Mouse (Mus musculus) erythroblast, adult 5-6 weeks (primary cell): Measurements from ENCODE around the gene Tmem200a. TPM values are rescaled to one million over a fixed set of nuclear protein-coding genes. Genes with fewer than 3 reads are reported as not detected.
"Not testable (repeated sequence)": the region's sequence is repeated elsewhere in the genome, so short reads cannot be mapped to it uniquely, and the experiment has no call there.

Experiments used
- ATAC-seq: replicated peaks from 2 replicates; pipeline ENCODE4 v1.8.0; 2016; ENCODE audit warnings: moderate number of reproducible peaks, mild to moderate bottlenecking, moderate TSS enrichment, inconsistent platforms; ENCODE audit not compliant: poor library complexity, low FRiP score, severe bottlenecking
- total RNA-seq, 2 experiments: library from RNA; stranded (forward) in 1 of 2; stranded (reverse) in 1 of 2; fragments of 150-400 nt in 1 of 2; fragments of 200-764, 138-1000 nt in 1 of 2; gene quantifications; 2 replicates each; pipeline versions ENCODE4 v1.2.3 to v1.2.4; 2015 to 2017; ENCODE audit warnings: low replicate concordance in 2 of 2

Tmem200a gene
- total RNA-seq, 2 experiments from 2014 or later = not detected

- ATAC-seq = no peak
These were observed 168.6 kb downstream of the Tmem200a start for GRCm38 (mm10) chr10:25910270-25910669.

GRCm38 (mm10) chr10:25908027-25909012, 170.5 kb downstream of the Tmem200a start:
- no peak for ATAC-seq

- ATAC-seq = not testable (repeated sequence)
These were observed 184.7 kb downstream of the Tmem200a start for GRCm38 (mm10) chr10:25894126-25894525.

- ATAC-seq = no peak
These were observed 191.6 kb downstream of the Tmem200a start for GRCm38 (mm10) chr10:25887225-25887624.

GRCm38 (mm10) chr10:25884512-25884911, 194.3 kb downstream of the Tmem200a start:
- no peak for ATAC-seq

GRCm38 (mm10) chr10:25877731-25878130, 201.1 kb downstream of the Tmem200a start:
- ATAC-seq = no peak

GRCm38 (mm10) chr10:25876809-25877208, 202.0 kb downstream of the Tmem200a start:
- no peak for ATAC-seq

- ATAC-seq = no peak
These were observed 210.1 kb downstream of the Tmem200a start for GRCm38 (mm10) chr10:25868739-25869138.

Other genes with a start within 250 kb of the Tmem200a start
- gene Gm9767, start 797 bp downstream of the Tmem200a start, total RNA-seq (2015; ENCODE audit: low replicate concordance) = not detected in 2 replicates
- gene Gm9767, start 797 bp downstream of the Tmem200a start, total RNA-seq (2017; ENCODE audit: low replicate concordance) = not detected in 2 replicates
- 1.3 TPM in 1 of 2 replicates, not detected in the other for gene Samd3, start 150.7 kb upstream of the Tmem200a start, total RNA-seq (2015; ENCODE audit: low replicate concordance)
- 0.28 TPM in 1 of 2 replicates, not detected in the other for gene Samd3, start 150.7 kb upstream of the Tmem200a start, total RNA-seq (2017; ENCODE audit: low replicate concordance)